Mouse (Mus musculus) forebrain, embryonic 11.5 days (tissue): ENCODE results near the gene Adat3. TPM values are rescaled to one million over a fixed set of nuclear protein-coding genes. Genes with fewer than 3 reads are reported as not detected.
A peak's percentile ranks its signal among the peaks of the same experiment; 100 is the strongest.

Experiments
- ATAC-seq: fragments of 200-750 bp; cut with Nextera tagmentation; replicated peaks from 2 replicates; pipeline ENCODE4 v1.8.0; 2017; ENCODE audit warnings: moderate TSS enrichment; ENCODE audit not compliant: low FRiP score
- DNase-seq: peaks from one replicate; pipeline ENCODE4 v3.0.0-alpha.2; 2017; ENCODE audit warnings: low spot score
- H3K27ac ChIP-seq: fragments of 300-500 bp; sonication (generic); 2 replicates; pipeline ENCODE4 v1.5.1; 2014; ENCODE audit warnings: low read depth, low read length
- H3K27me3 ChIP-seq: fragments of 300-500 bp; sonication (generic); 2 replicates; pipeline ENCODE4 v1.6.1; 2014; ENCODE audit warnings: mild to moderate bottlenecking, low read length, mixed read lengths; ENCODE audit not compliant: control insufficient read depth, insufficient read depth
- H3K36me3 ChIP-seq: fragments of 300-500 bp; sonication (generic); 2 replicates; pipeline ENCODE4 v1.6.1; 2014; ENCODE audit warnings: mild to moderate bottlenecking, low read length, moderate library complexity, mixed read lengths; ENCODE audit not compliant: control insufficient read depth, insufficient read depth
- H3K4me1 ChIP-seq: fragments of 300-500 bp; sonication (generic); replicated peaks from 2 replicates; pipeline ENCODE4 v1.6.1; 2014; ENCODE audit warnings: low read length, mixed read lengths; ENCODE audit not compliant: control insufficient read depth, insufficient read depth
- H3K4me2 ChIP-seq: fragments of 300-500 bp; sonication (generic); 2 replicates; pipeline ENCODE4 v1.6.1; 2014; ENCODE audit warnings: low read depth, mild to moderate bottlenecking, low read length, moderate library complexity, mixed read lengths; ENCODE audit not compliant: severe bottlenecking
- H3K4me3 ChIP-seq: fragments of 300-500 bp; sonication (generic); 2 replicates; pipeline ENCODE4 v1.5.1; 2014; ENCODE audit warnings: low read depth, low read length
- H3K9ac ChIP-seq: fragments of 300-500 bp; sonication (generic); 2 replicates; pipeline ENCODE4 v1.6.1; 2014; ENCODE audit warnings: low read length
- H3K9me3 ChIP-seq: fragments of 300-500 bp; sonication (generic); 2 replicates; pipeline ENCODE4 v1.6.1; 2016; ENCODE audit warnings: low read length, mixed read lengths; ENCODE audit not compliant: control insufficient read depth
- WGBS: fragments of 180-500 bp; shearing (Covaris S2); extraction: QIAGEN DNeasy Blood & Tissue Kit; methylation state at CpG from one replicate; pipeline ENCODE4 v1.1.7; 2014; 5-methylcytosine and 5-hydroxymethylcytosine counted together
- polyA plus RNA-seq: library from polyadenylated mRNA; unstranded; fragments of >200 nt; fragmentation: Nextera tagmentation; extraction: Ambion mirVana; gene quantifications from 2 replicates; pipeline ENCODE4 v1.2.1, GENCODE M21; 2014

The Adat3 gene
- polyA plus RNA-seq, 1 experiment from 2014 or later, result 7.6 TPM

DNA sequence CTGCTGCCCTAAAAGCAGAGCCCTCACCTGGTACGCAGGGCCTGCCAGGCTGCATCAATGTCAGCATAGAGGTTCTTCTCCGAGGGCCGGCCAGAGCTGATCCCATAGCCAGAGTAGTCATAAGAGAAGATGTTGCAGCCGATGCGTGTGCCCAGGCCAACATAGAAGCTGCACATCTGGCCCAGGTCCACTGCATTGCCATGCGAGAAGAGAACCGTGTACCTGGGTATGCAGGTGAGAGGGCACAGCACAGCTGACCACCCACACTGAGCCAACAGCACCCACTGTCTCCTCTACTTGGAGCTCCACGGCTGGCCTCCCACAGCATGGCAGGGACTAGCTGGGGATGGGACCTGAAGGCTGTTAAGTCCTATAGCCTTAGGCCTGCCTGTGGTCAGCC is 17.1 kb upstream of the Adat3 start:
- H3K9me3 ChIP-seq, result no peaks in the 10 kb centered on the region
- 93% methylated on average over 8 of the region's 8 CpGs for WGBS
- no peak for DNase-seq
- no peak for ATAC-seq
- no peak overlapping the region for H3K9ac ChIP-seq
- no peak overlapping the region for H3K4me2 ChIP-seq
- H3K27me3 ChIP-seq, result no peaks in the 10 kb centered on the region
- no peaks in the 10 kb centered on the region; the same call in 1 of the 2 replicates for H3K36me3 ChIP-seq
- no peak overlapping the region for H3K4me3 ChIP-seq
- H3K27ac ChIP-seq, result no peak overlapping the region
- peaks cover 14% of the 10 kb centered on the region for H3K4me1 ChIP-seq

DNA sequence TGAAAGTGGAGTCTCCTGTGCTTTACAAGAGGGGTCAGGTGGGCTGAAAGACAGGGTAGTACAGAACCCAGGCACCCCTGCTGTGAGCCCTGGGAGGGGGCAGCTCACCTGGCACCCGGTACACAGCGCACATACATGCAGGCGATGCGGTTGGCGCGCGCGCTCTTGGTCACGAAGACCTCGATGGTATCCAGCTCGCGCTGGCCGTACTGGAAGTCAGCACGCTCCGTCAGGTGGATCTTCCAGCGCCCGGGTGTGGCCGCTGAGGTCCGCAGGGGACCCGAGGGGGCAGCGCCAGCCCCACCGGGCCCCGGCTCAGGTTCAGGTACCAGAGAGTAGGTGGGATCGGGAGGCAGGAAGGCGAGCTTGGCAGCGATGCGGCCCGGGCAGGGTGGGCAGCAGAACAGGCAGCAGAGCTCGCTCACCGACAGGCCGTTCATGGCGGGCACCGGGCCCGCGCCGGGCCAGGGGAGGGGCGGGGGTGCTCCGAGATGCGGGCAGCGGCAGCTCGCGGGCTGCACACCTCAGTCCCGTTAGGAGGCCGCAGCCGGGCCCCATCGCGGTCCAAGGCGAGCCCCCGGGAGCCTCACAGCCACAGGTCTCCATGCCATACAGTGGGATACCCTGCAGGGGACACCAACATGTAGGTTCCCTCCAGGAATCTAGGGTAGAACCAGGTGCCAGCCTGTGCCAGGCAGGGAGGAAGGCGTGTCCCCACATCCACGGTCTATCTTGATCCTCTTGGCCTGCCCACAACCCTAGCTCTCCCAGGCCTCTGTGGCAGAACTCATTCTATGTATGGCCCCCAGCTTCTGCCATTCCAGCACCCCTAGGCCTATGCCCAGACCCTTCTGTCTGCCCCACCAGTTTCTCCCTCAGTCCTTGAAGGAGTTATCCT is 16.0 kb upstream of the Adat3 start:
- ATAC-seq (no peak), DNase-seq (peak; percentile 52)
- H3K9me3 ChIP-seq, result no peaks in the 10 kb centered on the region
- no peak overlapping the region for H3K4me2 ChIP-seq
- H3K36me3 ChIP-seq, result no peaks in the 10 kb centered on the region; the same call in 1 of the 2 replicates
- H3K4me1 ChIP-seq, result peaks cover 14% of the 10 kb centered on the region
- H3K4me3 ChIP-seq, result no peak overlapping the region
- no peaks in the 10 kb centered on the region for H3K27me3 ChIP-seq
- 93% methylated on average over 51 of the region's 51 CpGs for WGBS
- 0 out of 2 replicates have a peak overlapping the region, but pooled peaks have one; percentile 31 for H3K27ac ChIP-seq
- no peak overlapping the region for H3K9ac ChIP-seq

DNA sequence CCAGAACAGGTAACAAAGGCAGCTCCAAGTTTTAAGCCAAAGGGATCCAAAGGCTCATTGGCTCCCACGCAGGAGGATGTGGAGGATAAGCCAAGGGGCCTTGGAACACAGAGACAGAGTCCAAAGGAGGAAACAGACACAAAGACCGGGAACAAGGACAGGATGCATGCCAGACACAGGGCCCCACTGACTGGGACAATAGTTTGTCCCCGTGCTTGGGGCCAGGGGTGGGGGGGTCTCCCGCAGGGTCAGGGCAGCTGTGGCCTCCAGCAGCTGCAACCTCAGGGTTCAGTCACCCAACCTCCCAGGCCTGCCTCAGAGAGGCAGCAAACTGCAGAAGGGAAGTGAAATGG is 15.4 kb upstream of the Adat3 start:
- H3K4me1 ChIP-seq, result peaks cover 14% of the 10 kb centered on the region
- 62% methylated on average over 4 of the region's 4 CpGs for WGBS
- DNase-seq (peak; percentile 56), ATAC-seq (no peak)
- no peak overlapping the region for H3K9ac ChIP-seq
- H3K36me3 ChIP-seq, result no peaks in the 10 kb centered on the region; the same call in 1 of the 2 replicates
- H3K9me3 ChIP-seq, result no peaks in the 10 kb centered on the region
- H3K27me3 ChIP-seq, result no peaks in the 10 kb centered on the region
- H3K27ac ChIP-seq, result no peak overlapping the region
- H3K4me3 ChIP-seq, result no peak overlapping the region
- H3K4me2 ChIP-seq, result no peak overlapping the region

DNA sequence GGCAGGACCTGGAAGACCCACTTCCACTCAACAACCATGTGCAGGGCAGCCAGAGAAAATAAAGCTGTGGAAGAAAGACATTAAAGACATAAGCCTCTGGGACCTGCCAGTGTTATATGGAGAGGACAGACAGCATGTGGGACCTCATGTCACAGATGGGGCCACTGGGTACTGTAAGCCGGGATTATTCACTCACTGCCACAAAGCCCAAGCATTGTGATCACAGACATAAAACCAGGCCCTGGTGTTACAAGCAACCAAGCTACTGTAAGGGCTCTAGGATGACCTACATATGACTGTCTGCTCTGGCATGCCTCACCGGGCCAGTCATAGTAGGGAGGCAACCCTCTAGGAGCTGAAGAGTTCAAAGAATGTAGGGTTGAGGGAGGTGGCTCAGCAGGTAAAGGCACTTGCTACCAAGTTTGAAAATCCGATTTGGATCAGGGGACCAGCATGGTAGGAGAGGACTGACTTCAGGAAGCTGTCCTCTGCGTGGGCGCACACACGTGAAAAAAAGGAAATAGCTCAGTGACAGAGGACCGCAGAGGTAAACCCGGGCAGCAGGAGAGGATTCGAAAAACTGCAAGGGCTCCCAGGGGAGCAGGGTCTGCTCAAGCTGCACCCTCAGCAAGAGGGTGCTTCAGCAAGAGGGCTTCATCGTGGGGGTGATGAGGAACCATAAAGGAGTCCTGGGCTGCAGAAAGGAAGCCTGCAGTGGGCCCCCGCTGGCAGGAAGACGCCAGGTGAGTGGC is 13.4 kb upstream of the Adat3 start:
- ATAC-seq (no peak), DNase-seq (peak; percentile 50)
- H3K9me3 ChIP-seq, result no peaks in the 10 kb centered on the region
- H3K4me3 ChIP-seq, result peak overlapping the region; percentile 95
- WGBS, result 22% methylated on average over 12 of the region's 12 CpGs
- H3K9ac ChIP-seq, result peak overlapping the region; percentile 85
- no peaks in the 10 kb centered on the region for H3K27me3 ChIP-seq
- H3K36me3 ChIP-seq, result no peaks in the 10 kb centered on the region; the same call in 1 of the 2 replicates
- peak overlapping the region; percentile 93 for H3K4me2 ChIP-seq
- no peak overlapping the region for H3K27ac ChIP-seq
- peaks cover 14% of the 10 kb centered on the region for H3K4me1 ChIP-seq

DNA sequence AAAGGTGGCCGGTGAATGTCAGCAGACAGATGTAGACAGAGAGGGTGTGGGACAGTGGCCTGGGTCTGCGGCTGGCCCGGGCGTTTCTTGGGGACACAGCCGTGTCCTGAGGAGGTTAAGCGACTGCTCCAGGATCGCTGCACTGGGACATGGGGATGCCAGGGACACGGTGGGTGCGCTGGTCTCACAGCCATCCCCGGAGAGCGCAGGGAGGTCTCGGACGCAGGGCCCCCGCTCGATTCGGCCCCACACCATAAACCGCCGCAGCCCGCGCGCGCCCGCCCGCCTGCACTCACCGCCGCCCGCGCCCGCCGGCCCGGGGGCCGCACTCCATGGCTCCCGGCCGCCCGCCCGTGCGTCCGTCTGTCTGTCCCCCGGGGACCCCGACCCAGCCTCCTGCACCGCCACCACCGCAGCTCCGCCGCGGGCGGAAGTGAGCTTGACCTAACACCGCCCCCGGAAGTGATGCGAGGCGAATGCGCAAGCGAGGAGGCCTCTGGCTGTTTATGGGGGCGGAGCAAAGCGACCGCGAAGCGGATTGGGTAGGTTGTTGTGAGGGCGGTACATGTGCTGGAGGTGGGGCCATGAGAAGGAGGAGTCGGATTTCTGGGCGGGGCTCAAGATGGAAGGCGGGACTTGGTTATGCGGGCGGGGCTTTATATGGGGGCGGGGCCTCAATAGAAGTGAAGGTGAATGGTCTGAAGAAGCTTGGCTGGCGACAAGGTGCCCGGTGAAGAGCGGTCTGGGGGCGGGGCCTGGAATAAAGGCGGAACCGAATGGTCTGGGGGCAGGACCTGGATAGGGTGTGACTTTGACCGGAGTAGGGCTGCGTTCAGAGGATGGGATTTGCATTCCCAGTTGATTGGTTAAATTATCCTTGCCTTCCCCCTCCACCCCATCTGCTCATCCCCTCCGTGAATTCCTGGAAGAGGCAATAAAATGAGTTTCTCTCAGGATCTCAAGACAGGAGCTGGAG is 12.5 kb upstream of the Adat3 start, which contains the start of gene Abhd17a:
Gene Abhd17a (minus strand): TSS at position 463 of the 976 bp plus-strand sequence.
- no peaks in the 10 kb centered on the region for H3K9me3 ChIP-seq
- no peak within 1 kb of the TSS for H3K27ac ChIP-seq
- peaks cover 14% of the 10 kb centered on the region for H3K4me1 ChIP-seq
- peak within 1 kb of the TSS; percentile 93 for H3K4me2 ChIP-seq
- peak within 1 kb of the TSS; percentile 95 for H3K4me3 ChIP-seq
- peak within 1 kb of the TSS; percentile 85 for H3K9ac ChIP-seq
- H3K27me3 ChIP-seq, result no peaks in the 10 kb centered on the region
- WGBS, result under 1% methylated on average over 70 of the region's 73 CpGs
- H3K36me3 ChIP-seq, result no peaks in the 10 kb centered on the region; the same call in 1 of the 2 replicates
- peak; percentile 97 for DNase-seq
- peak; percentile 97 for ATAC-seq

DNA sequence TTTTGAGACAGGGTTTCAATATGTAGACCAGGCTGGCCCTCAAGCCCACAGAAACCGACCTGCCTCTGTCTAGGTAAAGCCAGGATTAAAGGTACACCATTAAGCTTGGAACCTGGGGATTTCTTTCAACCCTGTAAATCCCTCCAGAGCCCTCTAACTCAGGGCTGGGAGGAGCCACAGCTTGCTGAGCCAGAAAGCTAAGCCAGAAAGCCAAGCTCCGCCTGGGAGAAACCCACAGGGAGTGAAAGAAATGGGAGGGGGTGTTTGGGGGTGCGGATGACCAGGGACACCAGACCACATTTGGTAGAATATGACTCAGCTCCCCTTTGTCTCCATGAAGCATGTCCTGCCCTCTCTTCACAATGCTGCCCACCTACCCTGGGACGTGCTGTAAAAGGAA is 6.4 kb upstream of the Adat3 start:
- H3K4me1 ChIP-seq, result no peaks in the 10 kb centered on the region
- ATAC-seq (no peak), DNase-seq (no peak)
- H3K9ac ChIP-seq, result no peak overlapping the region
- H3K9me3 ChIP-seq, result no peaks in the 10 kb centered on the region
- H3K4me3 ChIP-seq, result no peak overlapping the region
- 42% methylated on average over 4 of the region's 4 CpGs for WGBS
- no peaks in the 10 kb centered on the region for H3K27me3 ChIP-seq
- H3K36me3 ChIP-seq, result no peaks in the 10 kb centered on the region
- H3K4me2 ChIP-seq, result no peak overlapping the region
- H3K27ac ChIP-seq, result no peak overlapping the region

DNA sequence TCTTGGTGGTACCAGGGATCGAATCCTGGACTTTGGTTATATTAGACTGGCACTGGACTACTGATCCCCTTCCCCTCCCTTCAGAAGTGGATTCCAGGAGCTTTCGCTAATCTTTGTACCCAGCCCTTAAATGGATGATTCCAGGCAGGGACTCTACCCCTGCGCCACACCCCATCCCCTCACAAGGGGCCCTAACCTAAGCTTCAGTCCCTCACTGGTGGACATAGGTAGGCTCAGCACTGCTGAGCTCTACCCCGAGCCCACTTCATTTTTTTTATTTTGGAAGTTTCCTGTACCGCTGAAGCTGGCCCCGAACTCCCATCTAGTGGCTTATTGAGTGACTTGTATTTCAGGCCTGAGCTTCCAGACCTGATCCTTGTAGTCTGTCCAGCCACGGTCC is 684 bp downstream of the Adat3 start:
- Histone ChIP-seq H3K27ac (peak overlapping the region; percentile 58), H3K4me2 (peak overlapping the region; percentile 89), H3K4me1 (peaks cover 9% of the 10 kb centered on the region), H3K9me3 (no peaks in the 10 kb centered on the region), H3K9ac (peak overlapping the region; percentile 67), H3K4me3 (peak overlapping the region; percentile 75), H3K36me3 (no peaks in the 10 kb centered on the region; the same call in 1 of the 2 replicates), H3K27me3 (no peaks in the 10 kb centered on the region)
- 34% methylated on average over 7 of the region's 7 CpGs for WGBS
- DNase-seq, result no peak
- ATAC-seq, result peak; percentile 39
